Mouse (Mus musculus): ENCODE data around the gene Ash1l. TPM values are rescaled to one million over a fixed set of nuclear protein-coding genes. Genes with fewer than 3 reads are reported as not detected.
A peak's percentile ranks its signal among the peaks of the same experiment; 100 is the strongest.

Ash1l gene
- 13.3 and 13.6 TPM in 2 replicates for polyA plus RNA-seq (2015; fragmentation: Nextera tagmentation; extraction: Ambion mirVana)

DNA sequence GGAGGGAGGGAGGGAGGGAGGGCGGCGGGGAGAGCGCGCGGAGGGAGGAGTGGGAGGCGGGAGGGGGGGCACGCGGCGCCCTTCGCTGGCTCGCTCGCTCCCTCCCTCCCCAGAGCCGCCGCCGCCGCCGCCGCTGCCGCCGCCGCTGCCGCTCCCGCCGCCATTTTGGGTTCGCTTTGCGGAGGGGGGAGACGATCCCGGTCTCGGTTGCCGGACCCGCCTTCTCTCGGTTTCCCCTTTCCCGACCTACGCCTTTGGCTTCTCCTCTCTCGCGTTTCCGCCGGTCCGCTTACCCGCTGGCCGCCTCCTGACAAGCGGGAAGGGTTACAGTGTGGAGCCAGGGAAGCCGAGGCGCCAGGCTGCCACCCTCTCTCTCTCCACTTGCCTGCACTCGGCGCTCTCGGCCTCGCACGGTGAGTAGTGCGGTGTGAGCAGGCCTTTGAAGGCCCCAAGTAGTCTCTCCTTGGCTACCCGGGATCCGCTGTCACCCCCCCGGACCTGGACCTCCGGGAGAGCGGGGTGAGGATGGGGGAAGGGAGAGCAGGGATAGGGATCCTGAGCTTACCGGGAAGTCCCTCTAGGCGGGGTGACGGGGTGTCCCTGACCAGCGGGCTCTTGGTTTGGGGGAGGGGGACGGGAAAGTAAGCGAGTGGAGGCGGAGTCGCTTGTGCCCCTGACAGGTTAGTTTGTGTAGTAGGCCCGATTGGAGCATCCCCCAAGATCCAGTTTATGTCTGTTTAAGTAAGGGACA is at the start of gene Ash1l, which contains the start of gene Dap3:
Gene Ash1l (plus strand): TSS at position 47 of the 751 bp plus-strand sequence.
Gene Dap3 (minus strand): TSS at position 606 of the 751 bp plus-strand sequence.
- Histone ChIP-seq H3K9ac (peak within 1 kb of the TSS; percentile 93), H3K9me3 (replicated peaks) (no peaks in the 10 kb centered on the region), H3K27me3 (no peaks in the 10 kb centered on the region), H3K36me3 (no peaks in the 10 kb centered on the region), H3K4me3 (peak within 1 kb of the TSS; percentile 92), H3K27ac (peak within 1 kb of the TSS; percentile 99), H3K4me1 (replicated peaks) (peaks cover 27% of the 10 kb centered on the region), H3K4me2 (peak within 1 kb of the TSS; percentile 68)
- WGBS: under 1% methylated on average over 39 of the region's 64 CpGs
- peak; percentile 77 for ATAC-seq (replicated peaks; ENCODE audit: insufficient number of reproducible peaks, insufficient read depth, low FRiP score, low read depth)

DNA sequence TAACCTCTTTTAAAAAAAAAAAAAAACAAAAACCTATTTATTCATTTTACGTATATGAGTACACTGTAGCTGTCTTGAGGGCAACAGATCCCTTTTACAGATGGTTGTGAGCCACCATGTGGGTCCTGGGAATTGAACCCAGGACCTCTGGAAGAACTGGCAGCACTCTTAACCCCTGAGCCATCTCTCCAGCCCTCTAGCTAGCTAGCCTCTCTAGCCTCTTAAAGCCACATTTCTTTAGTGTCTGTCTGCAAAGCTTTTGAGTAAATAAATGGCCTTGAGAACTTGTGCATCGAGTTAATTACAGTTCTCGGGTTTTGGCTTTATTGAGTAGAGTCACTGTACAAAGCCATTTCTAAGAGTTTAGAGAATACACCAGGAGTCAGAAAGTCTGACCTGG is 45.6 kb upstream of the Ash1l start:
- H3K27me3 ChIP-seq: no peaks in the 10 kb centered on the region
- no peaks in the 10 kb centered on the region for H3K9me3 ChIP-seq (replicated peaks)
- peaks cover 76% of the 10 kb centered on the region for H3K36me3 ChIP-seq
- 92% methylated on average over 3 of the region's 3 CpGs for WGBS
- H3K9ac ChIP-seq: no peak overlapping the region
- no peak overlapping the region for H3K4me2 ChIP-seq
- no peaks in the 10 kb centered on the region for H3K4me1 ChIP-seq (replicated peaks)
- no peak for ATAC-seq (replicated peaks; ENCODE audit: insufficient number of reproducible peaks, insufficient read depth, low FRiP score, low read depth)
- H3K4me3 ChIP-seq: no peak overlapping the region
- no peak overlapping the region for H3K27ac ChIP-seq

DNA sequence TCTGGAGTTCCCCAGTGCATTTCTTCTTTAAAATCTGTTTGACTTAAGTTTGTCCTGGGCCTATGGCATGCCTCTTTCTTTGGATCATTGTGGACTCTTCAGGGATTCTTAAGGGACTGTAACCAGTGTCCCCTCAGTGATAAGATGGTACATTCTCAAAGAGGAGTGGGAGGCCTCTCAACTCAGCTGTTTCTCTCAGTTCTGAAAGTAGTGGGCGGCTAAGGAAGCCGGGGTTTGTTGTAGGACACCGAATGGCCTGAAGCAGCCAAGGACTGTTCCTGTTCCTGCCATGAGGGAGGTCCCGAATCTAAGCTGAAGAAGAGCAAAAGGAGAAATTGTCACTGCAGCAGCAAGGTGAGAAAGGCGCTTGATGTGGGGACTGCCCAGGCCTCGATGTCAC is 45.2 kb upstream of the Ash1l start:
- Histone ChIP-seq H3K27me3 (no peaks in the 10 kb centered on the region), H3K27ac (no peak overlapping the region), H3K9me3 (replicated peaks) (no peaks in the 10 kb centered on the region), H3K36me3 (peaks cover 80% of the 10 kb centered on the region), H3K4me1 (replicated peaks) (no peaks in the 10 kb centered on the region), H3K4me2 (no peak overlapping the region), H3K4me3 (no peak overlapping the region), H3K9ac (no peak overlapping the region)
- ATAC-seq (replicated peaks; ENCODE audit: insufficient number of reproducible peaks, insufficient read depth, low FRiP score, low read depth): no peak
- 83% methylated on average over 6 of the region's 6 CpGs for WGBS

DNA sequence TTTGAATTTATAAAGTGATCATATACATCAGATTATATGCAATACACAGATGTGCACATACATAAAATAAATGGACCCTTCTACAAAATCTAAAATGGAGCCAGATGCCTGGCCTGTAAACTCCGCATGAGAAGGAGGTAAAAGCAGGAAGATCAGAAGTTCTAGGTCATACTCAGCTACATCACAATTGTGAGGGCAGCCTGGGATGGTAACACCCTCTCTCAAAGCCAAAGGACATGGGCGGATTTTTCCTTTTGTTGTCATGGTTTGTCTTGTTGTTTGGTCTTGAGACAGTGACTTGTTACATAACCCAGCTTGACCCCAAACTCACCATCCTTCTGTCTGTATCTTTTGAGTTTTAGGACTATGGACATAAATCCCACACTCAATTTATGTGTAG is 44.7 kb upstream of the Ash1l start:
- WGBS: 88% methylated on average over 2 of the region's 2 CpGs
- H3K27ac ChIP-seq: no peak overlapping the region

DNA sequence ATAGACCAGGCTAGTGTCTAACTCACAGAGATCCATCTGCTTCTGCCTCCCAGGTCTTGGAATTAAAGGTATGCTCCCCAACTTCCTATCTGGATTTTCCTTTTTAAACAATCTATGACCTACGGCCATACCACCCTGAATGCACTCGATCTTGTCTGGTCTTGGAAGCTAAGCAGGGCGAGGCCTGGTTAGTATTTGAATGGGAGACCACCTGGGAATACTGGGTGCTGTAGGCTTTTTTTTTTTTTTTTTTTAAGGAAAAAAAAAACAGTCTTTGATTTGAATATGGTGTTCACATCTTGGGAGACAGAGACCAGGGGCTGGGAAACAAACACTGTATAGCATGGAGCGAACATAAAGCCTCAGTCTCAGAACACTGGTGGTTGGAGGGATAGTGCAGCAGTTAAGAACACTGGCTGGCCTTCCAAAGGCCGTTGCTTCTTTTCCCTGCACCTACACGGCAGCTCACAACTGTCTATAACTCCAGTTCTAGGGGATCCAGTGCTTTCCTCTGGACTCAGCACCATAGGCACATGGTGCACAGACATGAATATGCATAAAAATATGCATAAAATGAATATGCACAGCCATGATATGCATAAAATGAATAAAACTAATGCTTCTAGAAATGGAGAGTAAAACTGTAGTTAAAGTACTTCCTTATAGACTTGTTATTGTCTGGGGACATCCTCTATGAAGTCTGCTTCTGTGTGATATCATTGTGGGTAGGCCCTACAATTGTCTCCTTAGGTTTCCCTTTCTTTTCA is 43.8 kb upstream of the Ash1l start:
- WGBS: 88% methylated on average over 6 of the region's 6 CpGs
- H3K4me1 ChIP-seq (replicated peaks): no peaks in the 10 kb centered on the region
- ATAC-seq (replicated peaks; ENCODE audit: insufficient number of reproducible peaks, insufficient read depth, low FRiP score, low read depth): no peak

More for the DNA sequence above, 44.7 kb upstream of the Ash1l start:
- no peak for ATAC-seq (replicated peaks; ENCODE audit: insufficient number of reproducible peaks, insufficient read depth, low FRiP score, low read depth)
- H3K4me3 ChIP-seq: no peak overlapping the region
- no peak overlapping the region for H3K9ac ChIP-seq
- no peaks in the 10 kb centered on the region for H3K4me1 ChIP-seq (replicated peaks)
- H3K36me3 ChIP-seq: peaks cover 83% of the 10 kb centered on the region
- no peaks in the 10 kb centered on the region for H3K9me3 ChIP-seq (replicated peaks)
- no peak overlapping the region for H3K4me2 ChIP-seq
- H3K27me3 ChIP-seq: no peaks in the 10 kb centered on the region

DNA sequence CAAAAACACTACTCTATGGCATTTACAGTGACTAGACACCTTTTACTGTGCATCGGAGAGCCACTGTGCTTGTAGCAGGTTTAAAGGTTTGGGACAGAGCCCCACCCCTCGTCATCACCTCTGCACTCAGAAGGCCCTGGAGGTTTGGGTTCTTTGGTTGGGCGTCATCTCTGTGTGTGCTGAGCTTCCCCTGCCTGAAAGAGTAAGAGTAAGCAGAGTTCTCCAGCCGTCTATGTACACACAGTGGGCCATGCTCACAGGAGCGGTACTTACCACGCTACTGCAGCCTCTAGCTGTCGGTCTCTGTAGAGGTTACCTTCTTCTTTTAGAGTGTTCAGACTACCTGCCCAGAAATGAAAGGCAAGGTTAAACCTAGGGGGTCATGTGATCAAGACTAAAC is 37.8 kb upstream of the Ash1l start:
- peaks cover 46% of the 10 kb centered on the region for H3K36me3 ChIP-seq
- H3K4me2 ChIP-seq: peak overlapping the region; percentile 83
- no peak overlapping the region for H3K27ac ChIP-seq
- no peak for ATAC-seq (replicated peaks; ENCODE audit: insufficient number of reproducible peaks, insufficient read depth, low FRiP score, low read depth)
- no peaks in the 10 kb centered on the region for H3K27me3 ChIP-seq
- no peaks in the 10 kb centered on the region for H3K9me3 ChIP-seq (replicated peaks)
- peaks cover 15% of the 10 kb centered on the region for H3K4me1 ChIP-seq (replicated peaks)
- no peak overlapping the region for H3K9ac ChIP-seq
- 87% methylated on average over 7 of the region's 7 CpGs for WGBS
- peak overlapping the region; percentile 85 for H3K4me3 ChIP-seq

More for the DNA sequence above, 43.8 kb upstream of the Ash1l start:
- H3K9ac ChIP-seq: no peak overlapping the region
- H3K36me3 ChIP-seq: peaks cover 86% of the 10 kb centered on the region
- no peak overlapping the region for H3K4me3 ChIP-seq
- H3K27me3 ChIP-seq: no peaks in the 10 kb centered on the region
- no peak overlapping the region for H3K4me2 ChIP-seq
- H3K27ac ChIP-seq: no peak overlapping the region
- no peaks in the 10 kb centered on the region for H3K9me3 ChIP-seq (replicated peaks)

DNA sequence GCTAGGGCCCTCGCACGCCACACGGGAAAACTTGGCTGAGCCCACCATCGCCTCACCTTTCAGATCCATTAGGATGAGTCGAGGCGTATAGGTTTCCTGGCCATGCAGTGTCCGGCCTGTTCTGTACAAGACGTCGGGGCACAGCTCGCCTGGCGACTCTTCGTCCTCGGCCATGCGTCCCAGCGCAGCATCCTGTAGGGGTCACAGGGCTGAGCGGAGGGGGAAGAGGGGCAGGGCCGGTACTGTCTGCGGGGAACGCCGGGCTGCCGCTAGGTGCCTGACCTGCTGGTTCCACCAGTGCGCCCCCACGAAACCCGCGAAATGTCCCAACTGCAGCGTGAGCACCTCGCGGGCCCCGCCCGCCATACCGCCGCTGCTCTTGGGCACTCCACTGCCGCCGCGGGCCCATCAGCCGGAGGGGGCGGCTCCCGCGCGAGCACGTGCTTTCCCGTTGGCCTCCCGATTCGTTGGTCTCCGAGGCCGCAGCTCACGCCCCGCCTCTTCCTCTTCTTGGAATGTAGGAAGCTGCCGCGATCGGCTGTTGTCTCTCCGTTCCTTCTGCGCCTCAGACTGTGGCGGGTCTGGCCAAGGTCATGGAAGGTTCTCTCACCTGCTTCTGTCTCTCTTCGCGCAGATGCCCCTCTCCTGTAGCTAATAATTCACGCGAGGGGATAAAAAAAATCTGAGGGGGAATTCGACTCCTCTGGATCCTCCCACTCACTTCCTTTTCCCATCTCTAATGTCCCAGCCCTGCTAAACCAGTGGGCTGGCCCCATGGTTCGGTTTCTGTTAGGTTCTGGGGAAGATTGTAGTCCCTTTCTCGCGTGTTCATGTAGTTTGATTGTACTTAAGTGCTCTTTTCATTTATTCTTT is 36.7 kb upstream of the Ash1l start, which contains the start of gene Msto1:
Gene Msto1 (minus strand): TSS at position 489 of the 873 bp plus-strand sequence.
- peak; percentile 96 for ATAC-seq (replicated peaks; ENCODE audit: insufficient number of reproducible peaks, insufficient read depth, low FRiP score, low read depth)
- no peaks in the 10 kb centered on the region for H3K27me3 ChIP-seq
- peak within 1 kb of the TSS; percentile 85 for H3K4me3 ChIP-seq
- peaks cover 35% of the 10 kb centered on the region for H3K36me3 ChIP-seq
- under 1% methylated on average over 60 of the region's 62 CpGs for WGBS
- peak within 1 kb of the TSS; percentile 83 for H3K4me2 ChIP-seq
- H3K9ac ChIP-seq: peak within 1 kb of the TSS; percentile 82
- H3K27ac ChIP-seq: peak within 1 kb of the TSS; percentile 94
- peaks cover 15% of the 10 kb centered on the region for H3K4me1 ChIP-seq (replicated peaks)
- no peaks in the 10 kb centered on the region for H3K9me3 ChIP-seq (replicated peaks)

DNA sequence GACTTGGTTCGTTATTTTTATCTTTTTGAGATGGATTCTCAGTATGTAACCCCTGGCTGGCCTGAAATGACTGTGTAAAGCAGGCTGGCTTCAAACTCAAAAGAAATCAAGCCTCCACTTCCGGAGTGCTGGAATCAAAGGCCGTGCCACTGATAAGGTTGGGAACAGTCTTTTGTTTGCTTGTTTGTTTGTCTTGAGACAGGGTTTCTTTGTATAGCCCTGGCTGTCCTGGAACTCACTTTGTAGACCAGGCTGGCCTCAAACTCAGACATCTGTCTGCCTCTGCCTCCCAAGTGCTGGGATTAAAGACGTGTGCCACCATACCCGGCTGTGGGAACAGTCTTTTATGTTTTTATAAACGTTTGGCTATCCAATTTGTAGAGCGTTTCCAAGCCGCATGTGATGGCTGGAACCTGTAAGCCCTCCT is 36.0 kb upstream of the Ash1l start:
- Histone ChIP-seq H3K4me3 (peak overlapping the region; percentile 85), H3K27me3 (no peaks in the 10 kb centered on the region), H3K9ac (peak overlapping the region; percentile 65), H3K27ac (peak overlapping the region; percentile 94), H3K4me2 (peak overlapping the region; percentile 83), H3K36me3 (peaks cover 30% of the 10 kb centered on the region), H3K9me3 (replicated peaks) (no peaks in the 10 kb centered on the region), H3K4me1 (replicated peaks) (peaks cover 15% of the 10 kb centered on the region)
- 27% methylated on average over 8 of the region's 8 CpGs for WGBS
- peak; percentile 23; the same call in 1 of the 2 replicates for ATAC-seq (replicated peaks; ENCODE audit: insufficient number of reproducible peaks, insufficient read depth, low FRiP score, low read depth)

DNA sequence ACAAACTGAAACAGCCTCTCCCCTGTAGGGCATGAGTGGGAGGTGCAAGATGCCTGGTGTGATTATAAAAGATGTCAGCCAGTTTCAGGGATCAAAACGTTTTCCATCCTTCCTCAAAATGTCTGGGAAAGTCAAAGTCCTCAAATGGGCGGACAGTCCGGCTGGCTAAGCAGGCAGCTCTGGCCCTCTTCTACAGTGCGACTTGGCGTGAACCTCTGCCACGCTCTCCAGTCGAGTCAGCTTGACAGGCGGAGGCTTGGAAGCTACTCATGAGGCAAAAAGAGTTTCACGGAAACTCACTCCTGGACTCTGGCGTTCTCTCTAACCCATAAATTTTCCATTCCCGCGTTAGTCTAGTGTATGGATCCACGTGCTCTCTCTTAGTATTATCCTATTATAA is 31.4 kb upstream of the Ash1l start:
- 81% methylated on average over 13 of the region's 13 CpGs for WGBS

DNA sequence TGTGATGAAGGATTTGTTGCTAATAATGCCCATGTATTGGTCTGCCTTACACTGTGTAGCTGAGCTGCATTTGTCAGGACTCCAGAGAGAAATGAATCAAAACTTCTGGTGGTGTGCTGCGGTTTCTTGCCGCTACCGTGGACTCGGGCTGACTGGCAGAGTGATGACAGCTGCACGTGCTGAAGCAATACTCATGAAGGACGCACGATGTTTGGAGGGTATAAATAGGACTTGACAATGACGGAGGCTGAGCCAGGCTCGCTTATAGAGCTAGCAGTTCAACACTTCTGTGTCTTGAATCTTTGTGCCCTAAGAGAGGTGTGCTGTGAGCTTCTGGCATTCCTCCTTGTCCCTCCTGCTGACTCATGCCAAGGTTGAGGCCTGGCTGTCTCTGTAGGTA is 29.0 kb upstream of the Ash1l start:
- 53% methylated on average over 9 of the region's 9 CpGs for WGBS
- ATAC-seq (replicated peaks; ENCODE audit: insufficient number of reproducible peaks, insufficient read depth, low FRiP score, low read depth): 0 out of 2 replicates have a peak, but pooled peaks have one; percentile 21
- Histone ChIP-seq H3K9me3 (replicated peaks) (0 out of 2 replicates have a peak, but pooled peaks cover 3% of the 10 kb centered on the region), H3K27ac (no peak overlapping the region), H3K27me3 (no peaks in the 10 kb centered on the region), H3K9ac (no peak overlapping the region), H3K36me3 (peaks cover 44% of the 10 kb centered on the region), H3K4me3 (no peak overlapping the region), H3K4me2 (no peak overlapping the region), H3K4me1 (replicated peaks) (peaks cover 32% of the 10 kb centered on the region)

More for the DNA sequence above, 31.4 kb upstream of the Ash1l start:
- H3K4me1 ChIP-seq (replicated peaks): peaks cover 23% of the 10 kb centered on the region
- 0 out of 2 replicates have a peak, but pooled peaks cover 3% of the 10 kb centered on the region for H3K9me3 ChIP-seq (replicated peaks)
- no peaks in the 10 kb centered on the region for H3K27me3 ChIP-seq
- H3K36me3 ChIP-seq: peaks cover 28% of the 10 kb centered on the region
- H3K4me2 ChIP-seq: no peak overlapping the region
- no peak for ATAC-seq (replicated peaks; ENCODE audit: insufficient number of reproducible peaks, insufficient read depth, low FRiP score, low read depth)
- H3K9ac ChIP-seq: no peak overlapping the region
- H3K27ac ChIP-seq: no peak overlapping the region
- no peak overlapping the region for H3K4me3 ChIP-seq
